Mouse (Mus musculus): ENCODE results near the gene Adcy9. TPM values are rescaled to one million over a fixed set of nuclear protein-coding genes. Genes with fewer than 3 reads are reported as not detected.

Adcy9 gene
- polyA plus RNA-seq, 1 experiment from 2014 or later, result 1.5 TPM

- H3K4me1 ChIP-seq, result peaks cover 16% of the 10 kb centered on the region
- WGBS, result 94% methylated on average over 11 of the region's 11 CpGs
Measured at GRCm38 (mm10) chr16:4418072-4418471, 2.2 kb downstream of the Adcy9 start.

GRCm38 (mm10) chr16:4417455-4417854, 2.8 kb downstream of the Adcy9 start:
- Histone ChIP-seq H3K27ac (no peak overlapping the region), H3K4me2 (replicated peaks) (peak overlapping the region; percentile 11; the same call in 1 of the 2 replicates), H3K9ac (no peak overlapping the region), H3K9me3 (no peaks in the 10 kb centered on the region), H3K36me3 (no peaks in the 10 kb centered on the region), H3K4me3 (no peak overlapping the region), H3K27me3 (peaks cover 21% of the 10 kb centered on the region), H3K4me1 (peaks cover 16% of the 10 kb centered on the region)
- no peak for ATAC-seq (ENCODE audit: insufficient number of reproducible peaks, insufficient read depth, low FRiP score, low TSS enrichment)
- WGBS, result 78% methylated on average over 7 of the region's 7 CpGs

More at GRCm38 (mm10) chr16:4418072-4418471, 2.2 kb downstream of the Adcy9 start:
- no peak overlapping the region for H3K4me3 ChIP-seq
- no peak for ATAC-seq (ENCODE audit: insufficient number of reproducible peaks, insufficient read depth, low FRiP score, low TSS enrichment)
- H3K9ac ChIP-seq, result no peak overlapping the region
- H3K27me3 ChIP-seq, result peaks cover 21% of the 10 kb centered on the region
- H3K36me3 ChIP-seq, result no peaks in the 10 kb centered on the region
- H3K9me3 ChIP-seq, result no peaks in the 10 kb centered on the region
- peak overlapping the region; percentile 11 for H3K4me2 ChIP-seq (replicated peaks)
- H3K27ac ChIP-seq, result no peak overlapping the region

- ATAC-seq (ENCODE audit: insufficient number of reproducible peaks, insufficient read depth, low FRiP score, low TSS enrichment), result no peak
- Histone ChIP-seq H3K27ac (no peak overlapping the region), H3K4me3 (no peak overlapping the region), H3K27me3 (peaks cover 21% of the 10 kb centered on the region), H3K4me1 (peaks cover 13% of the 10 kb centered on the region), H3K9ac (no peak overlapping the region), H3K4me2 (replicated peaks) (no peak overlapping the region), H3K36me3 (no peaks in the 10 kb centered on the region), H3K9me3 (no peaks in the 10 kb centered on the region)
- WGBS, result 78% methylated on average over 8 of the region's 8 CpGs
Measured at GRCm38 (mm10) chr16:4414881-4415585, 5.3 kb downstream of the Adcy9 start.

- H3K4me3 ChIP-seq, result no peak overlapping the region
- peaks cover 13% of the 10 kb centered on the region for H3K4me1 ChIP-seq
- no peaks in the 10 kb centered on the region for H3K36me3 ChIP-seq
- H3K9ac ChIP-seq, result no peak overlapping the region
- peaks cover 18% of the 10 kb centered on the region for H3K27me3 ChIP-seq
- no peak overlapping the region for H3K27ac ChIP-seq
- WGBS, result 68% methylated on average over 9 of the region's 9 CpGs
- no peak for ATAC-seq (ENCODE audit: insufficient number of reproducible peaks, insufficient read depth, low FRiP score, low TSS enrichment)
- H3K9me3 ChIP-seq, result no peaks in the 10 kb centered on the region
- H3K4me2 ChIP-seq (replicated peaks), result no peak overlapping the region
Measured at GRCm38 (mm10) chr16:4413988-4414880, 6.1 kb downstream of the Adcy9 start.

- ATAC-seq (ENCODE audit: insufficient number of reproducible peaks, insufficient read depth, low FRiP score, low TSS enrichment), result no peak
- no peak overlapping the region for H3K4me2 ChIP-seq (replicated peaks)
- peaks cover 7% of the 10 kb centered on the region for H3K4me1 ChIP-seq
- peaks cover 9% of the 10 kb centered on the region for H3K27me3 ChIP-seq
- H3K36me3 ChIP-seq, result no peaks in the 10 kb centered on the region
- no peak overlapping the region for H3K27ac ChIP-seq
- H3K4me3 ChIP-seq, result no peak overlapping the region
- H3K9me3 ChIP-seq, result no peaks in the 10 kb centered on the region
- H3K9ac ChIP-seq, result no peak overlapping the region
- 51% methylated on average over 14 of the region's 14 CpGs for WGBS
Measured at GRCm38 (mm10) chr16:4413301-4413700, 7.0 kb downstream of the Adcy9 start.

- no peak overlapping the region for H3K27ac ChIP-seq
- H3K9me3 ChIP-seq, result no peaks in the 10 kb centered on the region
- H3K9ac ChIP-seq, result no peak overlapping the region
- no peak overlapping the region for H3K4me2 ChIP-seq (replicated peaks)
- WGBS, result 91% methylated on average over 4 of the region's 4 CpGs
- H3K27me3 ChIP-seq, result no peaks in the 10 kb centered on the region
- H3K36me3 ChIP-seq, result no peaks in the 10 kb centered on the region
- H3K4me3 ChIP-seq, result no peak overlapping the region
- H3K4me1 ChIP-seq, result peaks cover 7% of the 10 kb centered on the region
- ATAC-seq (ENCODE audit: insufficient number of reproducible peaks, insufficient read depth, low FRiP score, low TSS enrichment), result no peak
Measured at GRCm38 (mm10) chr16:4412298-4412697, 8.0 kb downstream of the Adcy9 start.

- Histone ChIP-seq H3K27ac (no peak overlapping the region), H3K9me3 (no peaks in the 10 kb centered on the region), H3K4me2 (replicated peaks) (no peak overlapping the region), H3K36me3 (no peaks in the 10 kb centered on the region), H3K4me3 (no peak overlapping the region), H3K27me3 (no peaks in the 10 kb centered on the region), H3K4me1 (peaks cover 7% of the 10 kb centered on the region), H3K9ac (no peak overlapping the region)
- ATAC-seq (ENCODE audit: insufficient number of reproducible peaks, insufficient read depth, low FRiP score, low TSS enrichment), result no peak
- WGBS, result 48% methylated on average over 2 of the region's 2 CpGs
Measured at GRCm38 (mm10) chr16:4411296-4411695, 9.0 kb downstream of the Adcy9 start.

GRCm38 (mm10) chr16:4407536-4407935, 12.8 kb downstream of the Adcy9 start:
- H3K9me3 ChIP-seq, result no peaks in the 10 kb centered on the region
- no peak overlapping the region for H3K4me2 ChIP-seq (replicated peaks)
- no peak overlapping the region for H3K27ac ChIP-seq
- no peak overlapping the region for H3K4me3 ChIP-seq
- no peak for ATAC-seq (ENCODE audit: insufficient number of reproducible peaks, insufficient read depth, low FRiP score, low TSS enrichment)
- H3K9ac ChIP-seq, result no peak overlapping the region
- WGBS, result 64% methylated on average over 2 of the region's 2 CpGs
- peaks cover 4% of the 10 kb centered on the region; the same call in 1 of the 2 replicates for H3K4me1 ChIP-seq
- no peaks in the 10 kb centered on the region for H3K36me3 ChIP-seq
- H3K27me3 ChIP-seq, result no peaks in the 10 kb centered on the region

- Histone ChIP-seq H3K27me3 (no peaks in the 10 kb centered on the region), H3K9ac (no peak overlapping the region), H3K4me1 (peaks cover 4% of the 10 kb centered on the region; the same call in 1 of the 2 replicates), H3K4me3 (no peak overlapping the region), H3K36me3 (no peaks in the 10 kb centered on the region), H3K27ac (no peak overlapping the region), H3K4me2 (replicated peaks) (no peak overlapping the region), H3K9me3 (no peaks in the 10 kb centered on the region)
- WGBS, result 69% methylated on average over 4 of the region's 4 CpGs
- no peak for ATAC-seq (ENCODE audit: insufficient number of reproducible peaks, insufficient read depth, low FRiP score, low TSS enrichment)
Measured at GRCm38 (mm10) chr16:4406706-4407105, 13.6 kb downstream of the Adcy9 start.

GRCm38 (mm10) chr16:4406047-4406586, 14.2 kb downstream of the Adcy9 start:
- no peak overlapping the region for H3K9ac ChIP-seq
- no peak overlapping the region for H3K4me2 ChIP-seq (replicated peaks)
- ATAC-seq (ENCODE audit: insufficient number of reproducible peaks, insufficient read depth, low FRiP score, low TSS enrichment), result no peak

GRCm38 (mm10) chr16:4404933-4405761, 15.2 kb downstream of the Adcy9 start:
- Histone ChIP-seq H3K9ac (no peak overlapping the region), H3K27me3 (no peaks in the 10 kb centered on the region), H3K4me2 (replicated peaks) (no peak overlapping the region), H3K27ac (no peak overlapping the region), H3K4me3 (no peak overlapping the region), H3K4me1 (peaks cover 4% of the 10 kb centered on the region; the same call in 1 of the 2 replicates), H3K36me3 (no peaks in the 10 kb centered on the region), H3K9me3 (no peaks in the 10 kb centered on the region)
- WGBS, result 51% methylated on average over 8 of the region's 8 CpGs
- no peak for ATAC-seq (ENCODE audit: insufficient number of reproducible peaks, insufficient read depth, low FRiP score, low TSS enrichment)

More at GRCm38 (mm10) chr16:4406047-4406586, 14.2 kb downstream of the Adcy9 start:
- Histone ChIP-seq H3K36me3 (no peaks in the 10 kb centered on the region), H3K27ac (no peak overlapping the region), H3K4me1 (peaks cover 4% of the 10 kb centered on the region; the same call in 1 of the 2 replicates), H3K27me3 (no peaks in the 10 kb centered on the region), H3K4me3 (no peak overlapping the region), H3K9me3 (no peaks in the 10 kb centered on the region)
- WGBS, result 79% methylated on average over 6 of the region's 6 CpGs

Data from embryonic facial prominence, embryonic 12.5 days (tissue).